Mouse (Mus musculus) left cerebral cortex, adult 9 months (tissue): ENCODE data around the gene Lrmp.
"Not testable (repeated sequence)": the region's sequence is repeated elsewhere in the genome, so short reads cannot be mapped to it uniquely, and the experiment has no call there.

ENCODE experiments used
- DNase-seq, 2 experiments: peaks; one replicate each; pipeline ENCODE4 v3.0.0; 2022; ENCODE audit warnings: low spot score in 2 of 2

Lrmp gene

GRCm38 (mm10) chr6:145104241-145104939 lies 11.1 kb upstream of the Lrmp start:
- no peak for DNase-seq

GRCm38 (mm10) chr6:145105439-145105838 lies 10.0 kb upstream of the Lrmp start:
- DNase-seq, result no peak

GRCm38 (mm10) chr6:145106163-145106842 lies 9.2 kb upstream of the Lrmp start:
- DNase-seq, result no peak

- no peak for DNase-seq
These were observed 4.7 kb upstream of the Lrmp start for GRCm38 (mm10) chr6:145110786-145111185.

GRCm38 (mm10) chr6:145112865-145113264 lies 2.6 kb upstream of the Lrmp start:
- no peak for DNase-seq

GRCm38 (mm10) chr6:145114561-145114960 lies 892 bp upstream of the Lrmp start:
- no peak for DNase-seq

GRCm38 (mm10) chr6:145116098-145116672 lies 732 bp downstream of the Lrmp start:
- no peak for DNase-seq

GRCm38 (mm10) chr6:145120086-145120485 lies 4.6 kb downstream of the Lrmp start:
- no peak for DNase-seq

- DNase-seq, result peak; percentile 13 to 47
These were observed 5.5 kb downstream of the Lrmp start for GRCm38 (mm10) chr6:145120787-145121589.

GRCm38 (mm10) chr6:145121590-145122420 lies 6.4 kb downstream of the Lrmp start:
- DNase-seq, result no peak

GRCm38 (mm10) chr6:145122423-145123059 lies 7.1 kb downstream of the Lrmp start:
- DNase-seq, result no peak

GRCm38 (mm10) chr6:145123136-145124060 lies 7.9 kb downstream of the Lrmp start:
- no peak for DNase-seq

GRCm38 (mm10) chr6:145124621-145125020 lies 9.2 kb downstream of the Lrmp start:
- no peak for DNase-seq

- DNase-seq, result no peak
These were observed 10.2 kb downstream of the Lrmp start for GRCm38 (mm10) chr6:145125591-145126113.

- DNase-seq, result no peak
These were observed 12.2 kb downstream of the Lrmp start for GRCm38 (mm10) chr6:145127652-145128051.

- no peak for DNase-seq
These were observed 14.1 kb downstream of the Lrmp start for GRCm38 (mm10) chr6:145129563-145129962.

GRCm38 (mm10) chr6:145131991-145132390 lies 16.5 kb downstream of the Lrmp start:
- DNase-seq, result no peak

GRCm38 (mm10) chr6:145132969-145133368 lies 17.5 kb downstream of the Lrmp start:
- DNase-seq, result not testable (repeated sequence)

- DNase-seq, result no peak
These were observed 19.8 kb downstream of the Lrmp start for GRCm38 (mm10) chr6:145135295-145135694.
